Mouse (Mus musculus) G1E (cell line): ENCODE results near the gene Gm17571. TPM values are rescaled to one million over a fixed set of nuclear protein-coding genes. Genes with fewer than 3 reads are reported as not detected.

Experiments
- ATAC-seq: 2 replicates; pipeline ENCODE4 v1.8.0; 2016; ENCODE audit warnings: mild to moderate bottlenecking; ENCODE audit not compliant: insufficient number of reproducible peaks, poor library complexity, low FRiP score, severe bottlenecking; ENCODE audit errors: extremely low read depth
- DNase-seq: peaks from one replicate; pipeline ENCODE4 v3.0.0; 2012; ENCODE audit warnings: low spot score
- H3K27me3 ChIP-seq: 2 replicates; pipeline ENCODE4 v1.6.1; 2012; ENCODE audit warnings: mild to moderate bottlenecking, low read length, inconsistent platforms; ENCODE audit not compliant: insufficient read depth
- H3K36me3 ChIP-seq: replicated peaks from 2 replicates; pipeline ENCODE3; 2012; ENCODE audit warnings: mild to moderate bottlenecking, inconsistent platforms
- H3K4me1 ChIP-seq: 2 replicates; pipeline ENCODE4 v1.6.1; 2012; ENCODE audit warnings: low read depth, low read length, inconsistent platforms, mixed read lengths; ENCODE audit not compliant: insufficient read depth
- H3K4me3 ChIP-seq: 2 replicates; pipeline ENCODE4 v1.5.1; 2012; ENCODE audit warnings: low read depth, mild to moderate bottlenecking, inconsistent platforms, low read length, moderate library complexity, mixed read lengths
- H3K9me3 ChIP-seq: replicated peaks from 2 replicates; pipeline ENCODE4 v1.6.1; 2012; ENCODE audit warnings: inconsistent platforms
- CTCF ChIP-seq: IDR thresholded peaks from 2 replicates; pipeline ENCODE4 v1.5.1; 2012; ENCODE audit warnings: low read depth, low read length, inconsistent platforms, mixed read lengths
- GATA1 ChIP-seq: IDR thresholded peaks from 2 replicates; pipeline ENCODE4 v1.6.1; 2012; ENCODE audit warnings: borderline replicate concordance, low read length, inconsistent platforms, mixed read lengths
- GATA2 ChIP-seq: IDR thresholded peaks from 2 replicates; pipeline ENCODE4 v1.6.1; 2012; ENCODE audit warnings: low read depth, low read length, inconsistent platforms, borderline replicate concordance
- POLR2AphosphoS5 ChIP-seq: IDR thresholded peaks from 2 replicates; pipeline ENCODE4 v1.6.1; 2012; ENCODE audit warnings: low read depth, low read length, inconsistent platforms; ENCODE audit not compliant: insufficient replicate concordance
- TAL1 ChIP-seq: conservative IDR thresholded peaks from 2 replicates; pipeline ENCODE4 v1.6.1; 2012; ENCODE audit warnings: low read depth, low read length, inconsistent platforms, mixed read lengths
- polyA plus RNA-seq: library from polyadenylated mRNA; stranded (reverse); fragments of >175 nt; gene quantifications from 2 replicates; pipeline ENCODE4 v1.2.3, GENCODE M21; 2012
- total RNA-seq, 2 experiments: library from RNA; stranded (forward) in 1 of 2; stranded (reverse) in 1 of 2; fragments of 200-1000 nt in 1 of 2; fragments of >200 nt in 1 of 2; fragmentation: Nextera tagmentation in 1 of 2; gene quantifications; 2 replicates each; pipeline ENCODE4 v1.2.3; 2014 to 2017

Gene Gm17571
- total and polyA plus RNA-seq, 3 experiments: not detected

DNA sequence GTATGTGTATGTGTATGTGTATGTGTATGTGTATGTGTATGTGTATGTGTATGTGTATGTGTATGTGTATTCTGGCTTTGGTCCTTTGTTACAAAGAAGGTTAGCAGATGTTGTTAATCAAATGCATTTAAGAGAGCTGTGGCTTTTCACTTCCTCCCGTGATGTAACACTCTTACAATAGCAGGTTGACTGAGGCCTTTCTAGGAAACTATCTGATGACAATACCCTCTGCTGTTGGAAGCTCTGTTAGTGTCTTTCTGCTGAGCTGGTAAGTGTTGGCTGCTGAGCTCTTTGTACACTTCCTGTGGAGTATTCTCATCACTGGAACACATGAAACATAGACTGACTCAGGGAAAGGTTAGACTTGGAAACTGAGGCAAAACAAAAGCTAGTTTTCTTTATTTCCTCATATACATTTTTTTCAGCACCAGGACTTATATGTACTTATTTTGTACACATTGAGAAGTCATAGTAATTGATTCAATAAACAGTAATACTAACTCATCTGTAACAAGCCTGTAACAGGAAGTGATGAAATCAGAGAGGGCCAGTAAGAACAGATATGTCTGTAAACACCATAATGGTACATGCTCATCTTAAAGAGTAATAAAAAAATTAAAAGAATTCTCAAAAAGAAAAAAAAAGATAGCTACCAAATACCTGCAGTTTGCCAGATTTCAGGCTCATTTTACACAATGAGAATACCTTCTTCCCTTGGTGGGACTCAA is 2.9 kb downstream of the Gm17571 start:
- H3K4me3 ChIP-seq: no peak overlapping the region
- no peaks in the 10 kb centered on the region for H3K27me3 ChIP-seq
- DNase-seq (no peak), ATAC-seq (no peak)
- no peak for TF ChIP-seq CTCF
- TF ChIP-seq TAL1: no peak
- TF ChIP-seq GATA1: no peak
- TF ChIP-seq POLR2AphosphoS5: no peak
- TF ChIP-seq GATA2: no peak
- no peaks in the 10 kb centered on the region; the same call in 1 of the 2 replicates for H3K4me1 ChIP-seq
- H3K9me3 ChIP-seq: no peaks in the 10 kb centered on the region
- H3K36me3 ChIP-seq: no peaks in the 10 kb centered on the region

GRCm38 (mm10) chr9:13442012-13442735 is 4.4 kb downstream of the Gm17571 start:
- ATAC-seq (no peak), DNase-seq (no peak)
- Histone ChIP-seq H3K36me3 (no peaks in the 10 kb centered on the region), H3K4me3 (no peak overlapping the region), H3K4me1 (no peaks in the 10 kb centered on the region; the same call in 1 of the 2 replicates), H3K9me3 (no peaks in the 10 kb centered on the region), H3K27me3 (no peaks in the 10 kb centered on the region)
- TF ChIP-seq CTCF: no peak
- no peak for TF ChIP-seq GATA1
- TF ChIP-seq TAL1: no peak
- no peak for TF ChIP-seq GATA2
- no peak for TF ChIP-seq POLR2AphosphoS5

- H3K27me3 ChIP-seq: no peaks in the 10 kb centered on the region
- DNase-seq (no peak), ATAC-seq (no peak)
- H3K9me3 ChIP-seq: no peaks in the 10 kb centered on the region
- H3K4me3 ChIP-seq: no peak overlapping the region
- no peaks in the 10 kb centered on the region; the same call in 1 of the 2 replicates for H3K4me1 ChIP-seq
- H3K36me3 ChIP-seq: no peaks in the 10 kb centered on the region
- TF ChIP-seq TAL1 (no peak), GATA1 (no peak), POLR2AphosphoS5 (no peak), CTCF (no peak), GATA2 (no peak)
Measured at GRCm38 (mm10) chr9:13440911-13441310, 5.6 kb downstream of the Gm17571 start.

DNA sequence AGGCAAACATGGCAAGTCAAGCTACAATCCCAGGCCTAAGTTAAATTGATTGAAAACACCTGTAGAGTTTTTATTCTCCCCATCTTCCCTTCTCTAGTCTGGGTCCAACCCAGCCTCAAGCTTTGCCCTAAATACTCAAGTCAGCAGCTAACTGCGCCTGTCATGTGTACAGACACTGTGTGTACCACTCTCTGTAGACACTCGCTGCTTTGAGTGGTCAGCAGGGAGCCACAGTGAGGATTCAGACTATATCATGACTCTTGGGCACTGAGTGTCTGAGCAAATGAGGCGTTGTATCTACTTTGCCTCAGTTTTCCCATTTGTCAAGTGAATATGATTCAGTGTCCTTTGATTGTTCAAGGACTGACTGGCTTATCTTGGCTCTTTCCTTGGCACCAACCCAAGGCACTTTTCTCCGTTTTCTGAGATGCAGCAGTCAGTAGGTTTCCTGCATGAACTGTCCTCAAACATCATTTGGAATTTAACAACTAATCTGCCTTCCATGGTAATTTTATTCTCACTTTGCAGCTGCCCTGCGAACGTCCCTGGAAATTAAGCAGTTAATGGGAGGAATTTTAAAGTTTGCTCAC is 13.0 kb downstream of the Gm17571 start:
- Histone ChIP-seq H3K4me1 (peaks cover 4% of the 10 kb centered on the region), H3K9me3 (no peaks in the 10 kb centered on the region), H3K4me3 (no peak overlapping the region), H3K27me3 (no peaks in the 10 kb centered on the region), H3K36me3 (no peaks in the 10 kb centered on the region)
- ATAC-seq (no peak), DNase-seq (no peak)
- TF ChIP-seq GATA1: no peak

GRCm38 (mm10) chr9:13431646-13432045 is 14.9 kb downstream of the Gm17571 start:
- Histone ChIP-seq H3K4me3 (no peak overlapping the region), H3K4me1 (peaks cover 4% of the 10 kb centered on the region), H3K36me3 (no peaks in the 10 kb centered on the region), H3K9me3 (no peaks in the 10 kb centered on the region), H3K27me3 (no peaks in the 10 kb centered on the region)
- TF ChIP-seq POLR2AphosphoS5: no peak
- ATAC-seq: no peak
- no peak for DNase-seq

DNA sequence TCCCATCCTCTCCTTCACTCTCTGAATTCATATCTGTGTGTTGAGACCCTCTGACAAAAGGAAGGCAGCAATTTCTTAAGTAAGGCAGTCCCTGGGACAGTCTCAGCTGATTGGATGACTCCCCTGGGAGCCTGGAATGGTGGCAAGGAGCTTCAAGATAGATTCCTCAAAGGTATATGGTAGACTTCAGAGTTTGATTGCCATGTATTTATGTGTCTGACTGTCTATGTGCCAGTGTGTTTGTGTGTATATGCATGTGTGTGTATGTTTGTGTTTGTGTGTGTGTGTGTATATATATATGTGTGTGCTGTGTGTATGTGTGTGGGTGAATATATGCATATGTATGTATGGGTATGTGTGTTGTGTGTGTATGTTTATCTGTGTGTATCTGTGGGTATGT is 15.8 kb downstream of the Gm17571 start:
- ATAC-seq (no peak), DNase-seq (no peak)
- Histone ChIP-seq H3K27me3 (no peaks in the 10 kb centered on the region), H3K9me3 (no peaks in the 10 kb centered on the region), H3K4me1 (peaks cover 4% of the 10 kb centered on the region), H3K36me3 (no peaks in the 10 kb centered on the region), H3K4me3 (no peak overlapping the region)
- no peak for TF ChIP-seq GATA2
- TF ChIP-seq GATA1: no peak
- no peak for TF ChIP-seq CTCF
- no peak for TF ChIP-seq TAL1
- TF ChIP-seq POLR2AphosphoS5: no peak
